Comparison of ENCODE assay signal across 16 mouse cellular contexts in genomic region chr1:75517984-75518383, GRCm38 (mm10). TPM values are rescaled to one million over a fixed set of nuclear protein-coding genes. Genes with fewer than 3 reads are reported as not detected.
DNase-seq lines count a peak whose midpoint lies in the region; ATAC-seq and TF ChIP-seq lines count a peak whose summit lies in the region.
"Had no signal": no experiment of that assay in that cellular context is flagged by ENCODE, and none has a peak within 500 bp of the region (broad histone marks: within the 10 kb centered on the region; RNA-seq: fewer than 3 reads in every experiment).

No protein-coding gene starts in this region.

- no peaks in the 10 kb centered on the region for H3K27me3 ChIP-seq in kidney, adult 2 months (replicated peaks; ENCODE audit: control insufficient read depth, insufficient read depth, low read length)
- H3K27me3 ChIP-seq in E14TG2a.4 (ENCODE audit: insufficient read depth, low read length) = no peaks in the 10 kb centered on the region
- H3K27me3 ChIP-seq in intestine, postnatal 0 days (replicated peaks; ENCODE audit: control insufficient read depth, insufficient read depth, low read length) = no peaks in the 10 kb centered on the region
- no peaks in the 10 kb centered on the region for H3K27me3 ChIP-seq in forebrain, postnatal 0 days (ENCODE audit: insufficient read depth, low read length)
- H3K27me3 ChIP-seq: hindbrain, embryonic 13.5 days; liver, embryonic 12.5 days had no signal

- no peak overlapping the region for H3K9ac ChIP-seq in intestine, postnatal 0 days (ENCODE audit: low read depth, low read length)
- H3K9ac ChIP-seq in forebrain, postnatal 0 days = no peak overlapping the region
- H3K9ac ChIP-seq: hindbrain, embryonic 13.5 days; liver, embryonic 12.5 days had no signal

- no peaks in the 10 kb centered on the region for H3K9me3 ChIP-seq in E14TG2a.4 (ENCODE audit: low read length)
- no peaks in the 10 kb centered on the region for H3K9me3 ChIP-seq in intestine, postnatal 0 days (ENCODE audit: control insufficient read depth)
- H3K9me3 ChIP-seq in forebrain, postnatal 0 days (ENCODE audit: low read length) = no peaks in the 10 kb centered on the region
- H3K9me3 ChIP-seq: hindbrain, embryonic 13.5 days; liver, embryonic 12.5 days had no signal

- H3K4me3 ChIP-seq in kidney, adult 2 months (ENCODE audit: insufficient read depth, low read depth, low read length) = no peak overlapping the region
- 0 out of 2 replicates have a peak overlapping the region, but pooled peaks have one; percentile 13 for H3K4me3 ChIP-seq in E14TG2a.4 (replicated peaks; ENCODE audit: low read length)
- H3K4me3 ChIP-seq in intestine, postnatal 0 days (ENCODE audit: low read depth, low read length) = no peak overlapping the region
- H3K4me3 ChIP-seq in forebrain, postnatal 0 days (ENCODE audit: low read depth, low read length) = no peak overlapping the region
- H3K4me3 ChIP-seq: hindbrain, embryonic 13.5 days; liver, embryonic 12.5 days had no signal

- H3K4me2 ChIP-seq in intestine, postnatal 0 days (replicated peaks; ENCODE audit: low read depth) = no peak overlapping the region
- H3K4me2 ChIP-seq in forebrain, postnatal 0 days (ENCODE audit: low read depth) = no peak overlapping the region
- H3K4me2 ChIP-seq: hindbrain, embryonic 13.5 days; liver, embryonic 12.5 days had no signal

- H3K4me1 ChIP-seq in kidney, adult 2 months (ENCODE audit: control insufficient read depth, insufficient read depth, low read length) = no peaks in the 10 kb centered on the region; the same call in 1 of the 2 replicates
- H3K4me1 ChIP-seq in E14TG2a.4 (replicated peaks; ENCODE audit: low read depth, low read length) = peaks cover 76% of the 10 kb centered on the region
- peaks cover 8% of the 10 kb centered on the region; the same call in 1 of the 2 replicates for H3K4me1 ChIP-seq in intestine, postnatal 0 days (replicated peaks; ENCODE audit: control insufficient read depth, insufficient read depth, low read length)
- H3K4me1 ChIP-seq in forebrain, postnatal 0 days (ENCODE audit: insufficient read depth) = peaks cover 4% of the 10 kb centered on the region

- peak; percentile 12 for DNase-seq in kidney, adult 2 months
- no peak for DNase-seq in kidney, adult 18-20 months
- peak; percentile 90 for DNase-seq in ZHBTc4 (ENCODE audit: low read depth, low spot score)
- no peak for DNase-seq in urinary bladder, postnatal 36 days (ENCODE audit: low spot score in 2 of 2)
- no peak for DNase-seq in forebrain, postnatal 0 days
- DNase-seq: adrenal gland, postnatal 10 days; cerebellum, postnatal 14 days; thymus, postnatal 36 days had no signal

- no peak for TF ChIP-seq POLR2A in kidney, adult 2 months (IDR thresholded peaks at IDR 0.05; ENCODE audit: low read depth, low read length)

- WGBS in kidney, adult 2 months = 36% methylated on average over 4 of the region's 4 CpGs
- WGBS in intestine, postnatal 0 days = 37% methylated on average over 3 of the region's 4 CpGs
- 67% methylated on average over 4 of the region's 4 CpGs for WGBS in forebrain, postnatal 0 days

- no peak for TF ChIP-seq CTCF in kidney, adult 2 months (conservative IDR thresholded peaks at IDR 0.05; ENCODE audit: insufficient read depth, insufficient read length, low read depth, low read length)
- no peak for TF ChIP-seq CTCF in E14TG2a.4 (conservative IDR thresholded peaks at IDR 0.05; ENCODE audit: low read length)
- TF ChIP-seq CTCF in intestine, postnatal 0 days (IDR thresholded peaks at IDR 0.05; ENCODE audit: low read depth) = no peak
- no peak for TF ChIP-seq CTCF in forebrain, postnatal 0 days (IDR thresholded peaks at IDR 0.05; ENCODE audit: low read depth)

- H3K36me3 ChIP-seq in kidney, adult 2 months (ENCODE audit: control insufficient read depth, insufficient read depth, low read length) = no peaks in the 10 kb centered on the region
- H3K36me3 ChIP-seq in E14TG2a.4 (ENCODE audit: insufficient read depth, low read length) = no peaks in the 10 kb centered on the region
- H3K36me3 ChIP-seq in intestine, postnatal 0 days (ENCODE audit: control insufficient read depth, insufficient read depth) = no peaks in the 10 kb centered on the region
- no peaks in the 10 kb centered on the region for H3K36me3 ChIP-seq in forebrain, postnatal 0 days (ENCODE audit: insufficient read depth)
- H3K36me3 ChIP-seq: hindbrain, embryonic 13.5 days; liver, embryonic 12.5 days had no signal

- no peak overlapping the region for H3K27ac ChIP-seq in kidney, adult 2 months (ENCODE audit: insufficient read depth, low read depth, low read length)
- no peak overlapping the region for H3K27ac ChIP-seq in intestine, postnatal 0 days (ENCODE audit: low read depth, low read length)
- no peak overlapping the region for H3K27ac ChIP-seq in forebrain, postnatal 0 days (ENCODE audit: low read depth, low read length)
- H3K27ac ChIP-seq: hindbrain, embryonic 13.5 days; liver, embryonic 12.5 days had no signal

- ATAC-seq in intestine, postnatal 0 days = peak; percentile 42
- ATAC-seq in forebrain, postnatal 0 days = no peak
- no peak for ATAC-seq in cerebellum, adult (ENCODE audit: insufficient number of reproducible peaks, low FRiP score, low TSS enrichment)
- ATAC-seq: CD4-positive, CD25-positive, alpha-beta regulatory T cell, adult 4 months; liver, embryonic 12.5 days had no signal

RNA-seq across cellular contexts. Expression of gene Stk11ip, which starts 3.3 kb away (rescaled TPM):
- polyA plus RNA-seq in kidney, adult 2 months (2012; rRNA removed) = 15.5 and 21.0 TPM in 2 replicates
- polyA plus RNA-seq in intestine, postnatal 0 days (2015; fragmentation: Nextera tagmentation; extraction: Ambion mirVana) = 9.7 and 11.2 TPM in 2 replicates
- 25.8 and 34.7 TPM in 2 replicates for total RNA-seq in forebrain, postnatal 0 days (2014; rRNA removed)
- polyA plus RNA-seq in forebrain, postnatal 0 days (2015; fragmentation: Nextera tagmentation; extraction: Ambion mirVana) = 12.1 and 14.3 TPM in 2 replicates

RNA-seq across cellular contexts. Expression of gene Inha, which starts 11.1 kb away (rescaled TPM):
- 3.9 and 6.5 TPM in 2 replicates for polyA plus RNA-seq in kidney, adult 2 months (2012; rRNA removed)
- polyA plus RNA-seq in intestine, postnatal 0 days (2015; fragmentation: Nextera tagmentation; extraction: Ambion mirVana) = 3.2 and 3.3 TPM in 2 replicates
- 24.5 and 26.6 TPM in 2 replicates for total RNA-seq in forebrain, postnatal 0 days (2014; rRNA removed)
- polyA plus RNA-seq in forebrain, postnatal 0 days (2015; fragmentation: Nextera tagmentation; extraction: Ambion mirVana) = 19.6 and 24.8 TPM in 2 replicates
- total RNA-seq: megakaryocyte progenitor cell, adult 5-6 weeks had no signal
- polyA plus RNA-seq: CD4-positive, CD25-positive, alpha-beta regulatory T cell, adult 4 months had no signal

RNA-seq across cellular contexts. Expression of gene Obsl1, which starts 11.7 kb away (rescaled TPM):
- 6.4 and 8.9 TPM in 2 replicates for polyA plus RNA-seq in kidney, adult 2 months (2012; rRNA removed)
- 17.1 and 17.6 TPM in 2 replicates for polyA plus RNA-seq in intestine, postnatal 0 days (2015; fragmentation: Nextera tagmentation; extraction: Ambion mirVana)
- total RNA-seq in forebrain, postnatal 0 days (2014; rRNA removed) = 28.4 and 43.7 TPM in 2 replicates
- polyA plus RNA-seq in forebrain, postnatal 0 days (2015; fragmentation: Nextera tagmentation; extraction: Ambion mirVana) = 18.7 and 22.9 TPM in 2 replicates
- polyA plus RNA-seq: CD4-positive, CD25-positive, alpha-beta regulatory T cell, adult 4 months had no signal

RNA-seq across cellular contexts. Expression of gene Slc4a3, which starts 28.1 kb away (rescaled TPM):
- 14.2 and 28.7 TPM in 2 replicates for polyA plus RNA-seq in kidney, adult 2 months (2012; rRNA removed)
- polyA plus RNA-seq in intestine, postnatal 0 days (2015; fragmentation: Nextera tagmentation; extraction: Ambion mirVana) = 4.0 and 6.2 TPM in 2 replicates
- total RNA-seq in forebrain, postnatal 0 days (2014; rRNA removed) = 101 and 120 TPM in 2 replicates
- polyA plus RNA-seq in forebrain, postnatal 0 days (2015; fragmentation: Nextera tagmentation; extraction: Ambion mirVana) = 56.0 and 73.0 TPM in 2 replicates
- polyA plus RNA-seq: CD4-positive, CD25-positive, alpha-beta regulatory T cell, adult 4 months had no signal

RNA-seq across cellular contexts. Expression of gene Tmem198, which starts 38.7 kb away (rescaled TPM):
- polyA plus RNA-seq in kidney, adult 2 months (2012; rRNA removed) = 1.3 and 1.8 TPM in 2 replicates
- 1.3 and 1.6 TPM in 2 replicates for polyA plus RNA-seq in intestine, postnatal 0 days (2015; fragmentation: Nextera tagmentation; extraction: Ambion mirVana)
- 54.8 and 58.0 TPM in 2 replicates for total RNA-seq in forebrain, postnatal 0 days (2014; rRNA removed)
- polyA plus RNA-seq in forebrain, postnatal 0 days (2015; fragmentation: Nextera tagmentation; extraction: Ambion mirVana) = 61.2 and 70.8 TPM in 2 replicates
- total RNA-seq: gastrocnemius, adult 8-10 months; megakaryocyte progenitor cell, adult 5-6 weeks had no signal
- polyA plus RNA-seq: CD4-positive, CD25-positive, alpha-beta regulatory T cell, adult 4 months had no signal

Comparison
In these comparisons a context has a peak if more than half of its experiments do, and no peak if none do; other contexts are left out.
1. DNase-seq: peak in kidney, adult 2 months (single experiment) and ZHBTc4 (single experiment); none in kidney, adult 18-20 months (single experiment), urinary bladder, postnatal 36 days (0 of 2) and forebrain, postnatal 0 days (single experiment).